Mouse (Mus musculus): Measurements from ENCODE around the gene Nckap5. TPM values are rescaled to one million over a fixed set of nuclear protein-coding genes. Genes with fewer than 3 reads are reported as not detected.
A peak's percentile ranks its signal among the peaks of the same experiment; 100 is the strongest.

The Nckap5 gene
- total RNA-seq, 1 experiment from 2014 or later: 39.6 TPM

DNA sequence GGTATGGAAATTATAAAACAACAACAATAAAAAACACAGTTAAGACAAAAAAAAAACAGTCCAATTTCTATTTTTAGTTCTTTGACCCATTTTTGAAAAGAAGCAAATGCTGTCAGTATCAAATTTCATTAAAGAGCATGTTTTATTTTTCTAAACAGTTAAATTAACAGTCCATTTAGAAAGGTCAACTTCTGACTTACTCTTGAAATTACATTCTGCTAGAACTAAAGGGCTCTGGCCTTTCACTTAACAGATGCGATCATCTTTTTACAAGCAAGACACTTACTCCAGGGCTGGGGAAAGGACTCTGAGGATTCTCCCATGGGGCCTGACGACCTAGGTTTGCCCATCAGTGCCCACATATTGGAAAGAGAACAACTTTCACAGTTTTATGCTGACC lies 359.2 kb downstream of the Nckap5 start:
- DNase-seq: no peak

GRCm38 (mm10) chr1:126470883-126471282 lies 359.7 kb downstream of the Nckap5 start:
- no peak for DNase-seq

GRCm38 (mm10) chr1:126469818-126470544 lies 360.6 kb downstream of the Nckap5 start:
- DNase-seq: no peak

GRCm38 (mm10) chr1:126461527-126462354 lies 368.9 kb downstream of the Nckap5 start:
- peak; percentile 36 for DNase-seq

- DNase-seq: no peak
These were observed 372.9 kb downstream of the Nckap5 start for GRCm38 (mm10) chr1:126457739-126458138.

GRCm38 (mm10) chr1:126454504-126455173 lies 376.0 kb downstream of the Nckap5 start:
- no peak for DNase-seq

- no peak for DNase-seq
These were observed 379.1 kb downstream of the Nckap5 start for GRCm38 (mm10) chr1:126451472-126451871.

DNA sequence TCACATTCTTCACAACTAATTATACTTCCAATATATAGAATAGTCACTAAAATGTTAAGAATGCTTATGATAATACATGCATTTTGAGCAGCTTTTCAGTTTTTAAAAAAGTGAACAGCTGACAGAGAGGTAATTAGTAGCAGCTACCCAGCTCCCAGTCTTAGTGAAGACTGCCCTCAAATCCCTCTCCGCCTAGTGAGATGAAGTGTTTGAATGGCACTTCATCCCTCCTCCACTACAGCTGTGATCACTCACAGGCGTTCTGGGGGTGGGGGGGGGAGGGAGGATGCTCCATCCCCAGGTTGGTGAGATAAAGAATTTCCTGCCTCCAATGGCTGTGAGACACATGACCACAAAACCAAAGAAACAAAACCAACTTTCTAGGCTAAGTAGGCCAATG lies 381.2 kb downstream of the Nckap5 start:
- no peak for DNase-seq

DNA sequence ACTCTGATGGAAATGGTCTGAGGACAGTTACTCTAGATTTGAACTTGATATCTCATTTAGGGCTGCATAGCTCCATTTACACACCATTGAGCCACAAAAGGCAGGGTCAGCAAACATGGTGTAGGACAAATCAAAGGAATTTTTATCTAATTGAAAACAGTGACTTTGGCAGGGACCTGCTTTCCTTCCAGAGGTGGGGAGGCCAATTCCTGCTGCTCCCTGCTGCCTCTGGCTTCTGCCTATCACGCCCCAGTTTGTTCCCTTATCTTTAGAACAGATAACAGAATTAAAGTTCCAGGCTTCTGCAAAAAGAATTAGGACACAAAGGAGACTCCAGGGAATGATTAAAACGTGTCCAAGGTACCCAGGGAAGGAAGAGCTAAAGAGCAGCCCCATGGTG lies 386.7 kb downstream of the Nckap5 start:
- no peak for DNase-seq

- no peak for DNase-seq
These were observed 387.9 kb downstream of the Nckap5 start for GRCm38 (mm10) chr1:126442723-126443122.

- no peak for DNase-seq
These were observed 392.5 kb downstream of the Nckap5 start for GRCm38 (mm10) chr1:126438000-126438572.

DNA sequence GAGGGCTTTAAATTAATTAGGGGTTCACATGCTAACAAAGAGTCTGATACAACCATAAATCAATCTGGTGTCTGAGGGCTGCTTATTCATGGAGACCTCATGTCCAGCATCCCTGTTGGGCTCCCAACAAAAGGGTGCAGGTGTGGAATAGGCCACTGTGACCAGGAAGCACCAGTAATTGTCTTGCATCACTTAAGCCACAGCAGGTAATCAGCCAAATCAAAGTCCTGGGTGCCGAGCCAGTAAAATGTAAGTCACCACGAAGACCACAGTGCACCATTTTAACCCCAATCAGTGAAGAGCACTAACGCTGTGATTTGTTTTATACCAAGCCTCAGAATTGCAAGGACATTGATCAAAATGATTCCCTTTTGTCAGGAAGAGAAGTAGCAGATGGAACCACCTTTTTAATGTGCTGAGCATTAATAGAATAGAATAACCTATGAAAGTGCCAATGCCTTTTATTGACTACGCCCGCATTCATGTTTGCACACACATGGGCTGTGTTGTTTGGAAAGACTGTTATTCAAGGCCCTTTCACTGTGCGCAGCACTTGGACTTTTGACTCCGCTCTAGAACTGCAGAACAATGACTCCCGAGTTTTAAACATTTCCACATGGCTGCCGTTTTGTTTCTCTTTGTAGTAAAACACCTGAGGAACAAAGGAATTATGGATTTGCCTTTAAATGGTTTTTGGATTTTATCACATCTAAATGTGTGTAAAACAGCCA lies 393.5 kb downstream of the Nckap5 start:
- DNase-seq: no peak

DNA sequence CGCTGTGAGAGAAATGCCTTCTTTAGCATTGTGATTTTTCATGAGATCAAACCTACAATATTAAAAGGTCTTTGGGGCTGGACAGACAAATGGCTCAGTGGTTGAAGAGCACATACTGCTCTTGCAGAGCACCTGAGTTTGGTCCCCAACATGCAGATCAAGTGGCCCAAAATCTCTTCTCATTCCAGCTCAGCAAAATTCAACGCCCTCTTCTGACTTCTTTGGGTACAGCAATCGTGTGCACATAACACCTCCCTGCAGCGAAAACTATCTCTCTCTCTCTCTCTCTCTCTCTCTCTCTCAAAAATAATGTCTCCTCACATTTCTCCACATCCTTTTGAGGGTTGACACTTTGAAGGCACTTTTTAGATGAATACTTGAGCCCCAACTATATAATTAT lies 398.3 kb downstream of the Nckap5 start:
- no peak for DNase-seq

DNA sequence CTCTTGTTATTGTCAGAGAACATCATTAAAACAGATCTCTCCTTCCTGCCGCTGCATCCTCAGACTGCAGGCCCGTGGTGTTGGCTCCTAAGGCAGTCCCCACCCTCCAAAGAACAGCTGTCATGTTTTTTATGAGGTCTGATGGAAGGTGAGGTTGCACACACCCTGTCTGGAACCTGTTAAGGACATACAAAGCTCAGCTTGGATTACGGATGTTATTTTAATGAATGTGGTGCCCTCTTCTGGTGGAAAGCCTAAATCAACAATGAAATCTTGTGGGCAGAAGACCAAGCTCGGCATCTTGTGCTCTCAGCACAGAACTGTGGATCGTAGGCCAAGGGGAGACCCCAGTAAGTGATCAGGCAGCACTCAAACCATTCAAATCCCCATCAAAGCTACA lies 399.0 kb downstream of the Nckap5 start:
- DNase-seq: peak; percentile 43

- DNase-seq: no peak
These were observed 419.2 kb downstream of the Nckap5 start for GRCm38 (mm10) chr1:126411426-126411825.

DNA sequence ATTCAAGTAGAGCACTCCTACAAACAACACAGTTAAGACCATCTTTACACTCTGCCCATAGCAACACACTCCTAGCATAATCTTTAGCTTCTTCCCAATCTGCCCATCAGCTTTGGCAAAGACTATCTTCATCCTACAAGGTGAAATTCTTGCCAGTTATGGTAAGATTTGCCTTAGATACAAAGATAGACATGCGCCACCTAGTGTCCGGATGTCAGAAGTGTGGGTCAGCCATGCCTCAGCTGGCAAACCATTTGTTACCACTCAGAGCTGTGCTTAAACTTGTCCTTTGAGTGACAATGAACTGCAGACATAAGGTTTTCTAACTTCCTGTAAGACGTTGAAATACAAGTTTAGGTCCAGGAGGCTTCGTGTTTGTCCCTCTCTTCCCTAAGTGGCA lies 422.7 kb downstream of the Nckap5 start:
- DNase-seq: peak; percentile 75

DNA sequence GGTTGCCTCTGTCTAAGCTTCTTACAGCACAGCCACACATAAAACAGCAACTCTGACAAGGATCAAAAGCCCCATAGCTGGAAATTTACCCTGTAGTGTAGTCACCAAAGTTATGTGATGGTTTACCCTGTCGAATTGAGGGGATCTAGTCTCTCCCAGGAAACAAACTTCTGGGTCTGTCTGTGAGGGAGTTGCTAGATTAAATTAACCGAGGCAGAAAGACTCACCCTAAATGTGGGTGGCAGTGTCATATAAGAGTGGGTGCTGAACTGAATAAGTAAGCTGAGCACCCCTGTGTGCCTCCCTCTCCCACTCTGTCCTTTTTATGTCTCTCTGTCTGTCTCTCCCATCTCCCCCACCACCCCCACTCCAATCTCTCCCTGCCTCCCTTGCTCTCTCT lies 425.1 kb downstream of the Nckap5 start:
- DNase-seq: no peak

DNA sequence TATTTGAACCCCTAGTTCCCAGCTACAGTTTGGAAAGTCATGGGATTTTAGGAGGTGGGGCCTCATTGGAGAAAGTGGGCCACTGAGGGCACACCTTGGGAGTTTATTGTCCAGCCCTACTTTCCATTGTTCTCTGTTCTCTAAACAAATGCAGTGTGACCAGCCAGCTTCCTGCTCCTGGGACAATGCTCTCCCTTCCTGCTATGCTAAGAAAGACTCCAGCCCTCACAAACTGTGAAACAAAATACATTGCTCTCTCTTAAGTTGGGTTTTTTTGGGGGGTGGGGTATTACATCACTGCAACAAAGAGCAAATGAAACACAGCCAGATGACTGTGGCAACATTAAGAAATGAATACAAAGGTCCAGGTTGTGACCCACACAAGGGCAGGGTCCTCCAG lies 426.6 kb downstream of the Nckap5 start:
- DNase-seq: no peak

DNA sequence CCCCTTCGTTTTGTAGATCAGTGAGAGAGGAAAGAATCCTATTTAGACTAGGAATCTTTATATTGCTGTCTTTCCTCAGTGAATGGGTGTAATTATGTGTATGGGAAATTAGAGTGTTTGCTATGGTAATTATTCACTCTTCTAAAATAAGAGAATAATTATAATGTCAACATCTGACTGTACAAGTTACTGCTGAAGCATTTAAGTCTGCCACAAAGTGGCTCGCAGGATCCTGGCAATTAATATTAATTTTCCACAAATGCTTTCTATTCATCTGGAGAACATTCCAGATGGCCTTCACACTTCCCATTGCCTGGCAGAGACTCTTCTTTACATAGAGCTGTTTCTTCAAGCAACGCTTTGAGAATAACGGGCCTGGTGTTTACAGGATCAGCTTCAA lies 439.4 kb downstream of the Nckap5 start:
- no peak for DNase-seq

GRCm38 (mm10) chr1:126377339-126377980 lies 453.1 kb downstream of the Nckap5 start:
- no peak for DNase-seq

DNA sequence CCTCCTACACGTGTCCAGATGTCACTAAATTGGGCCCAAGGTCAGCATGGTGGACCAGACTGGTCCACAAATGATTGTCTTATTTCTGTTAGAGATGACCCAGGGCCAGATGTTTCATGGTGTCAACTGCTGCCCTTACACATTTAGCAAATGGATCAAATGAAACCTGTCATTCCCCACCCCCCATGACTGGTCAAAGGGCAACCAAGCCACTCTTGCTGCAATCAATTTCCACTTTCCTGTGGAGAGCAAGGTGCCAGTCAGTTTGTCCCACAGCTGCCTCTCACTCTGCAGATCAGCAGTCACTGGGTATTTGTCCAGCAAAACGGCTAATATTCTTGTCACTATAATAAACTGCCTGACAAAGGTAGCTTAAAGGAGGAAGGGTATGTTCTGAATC lies 463.9 kb downstream of the Nckap5 start:
- no peak for DNase-seq

DNA sequence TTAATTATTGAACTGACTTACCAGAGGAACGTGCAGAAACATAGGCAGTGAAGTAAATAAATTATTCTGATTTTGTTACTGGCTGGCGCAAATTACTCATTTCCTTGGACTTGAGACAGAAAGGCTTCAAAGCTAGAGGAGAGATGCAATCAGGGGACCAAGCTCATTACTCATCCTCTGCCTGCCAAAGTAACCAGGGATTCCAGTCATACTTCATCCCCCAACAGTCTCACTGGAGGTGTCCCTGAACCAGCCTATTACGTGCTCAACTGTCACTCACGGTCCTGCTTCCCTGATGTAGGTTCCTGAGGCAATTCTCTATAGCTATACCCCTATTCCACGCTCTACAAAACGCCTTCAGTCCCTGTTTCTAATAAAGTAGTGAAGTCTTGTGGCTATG lies 466.0 kb downstream of the Nckap5 start:
- peak; percentile 44 for DNase-seq

Data from adrenal gland, postnatal 14 days (tissue).